Mouse (Mus musculus): ENCODE data around the gene Lhpp. TPM values are rescaled to one million over a fixed set of nuclear protein-coding genes. Genes with fewer than 3 reads are reported as not detected.
"Not testable (repeated sequence)": the region's sequence is repeated elsewhere in the genome, so short reads cannot be mapped to it uniquely, and the experiment has no call there.

Gene Lhpp
- polyA plus RNA-seq, 1 experiment from 2014 or later, result 47.8 TPM

DNA sequence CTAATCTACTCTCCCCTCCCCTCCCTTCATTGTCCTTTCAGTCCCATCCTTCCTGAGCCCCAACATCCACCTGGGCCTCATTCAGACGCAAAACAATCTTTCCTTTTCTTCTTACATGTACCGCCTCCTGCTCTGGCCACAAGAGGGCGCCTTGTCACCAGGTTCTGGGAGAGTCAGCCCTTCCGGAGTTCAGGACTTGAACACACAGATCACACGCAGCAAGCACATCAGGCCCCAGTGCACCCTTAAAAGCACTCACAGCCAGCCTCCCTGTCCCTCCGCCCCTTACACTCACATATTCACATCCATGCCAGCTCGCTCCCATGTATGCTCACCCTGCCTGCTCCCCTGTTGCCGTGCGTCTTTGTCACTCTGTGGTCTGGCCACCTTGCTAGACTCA is 45.6 kb downstream of the Lhpp start:
- WGBS, result 21% methylated on average over 9 of the region's 9 CpGs
- peak overlapping the region; percentile 72 for H3K27ac ChIP-seq (ENCODE audit: low read length)

DNA sequence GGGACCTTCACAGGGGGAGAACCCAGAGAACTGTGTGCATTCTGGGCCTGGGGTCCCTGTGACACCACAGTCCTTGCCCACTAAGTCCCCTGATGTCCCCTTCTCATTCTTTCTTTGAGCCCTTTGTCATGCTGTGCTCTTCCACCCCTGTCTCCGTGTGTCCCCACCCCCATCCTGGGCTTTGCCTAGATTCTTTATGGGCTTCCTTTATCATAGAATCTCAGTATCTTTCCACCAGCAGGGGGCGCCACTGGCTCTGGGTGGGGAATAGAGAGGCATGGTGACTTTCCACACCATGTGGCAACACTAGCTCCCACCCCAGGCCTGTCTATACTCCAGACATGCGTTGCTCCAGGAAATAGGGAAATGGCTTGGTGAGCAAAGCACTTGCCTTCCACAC is 46.1 kb downstream of the Lhpp start:
- Histone ChIP-seq H3K4me2 (ENCODE audit: low read depth, low read length) (0 out of 2 replicates have a peak overlapping the region, but pooled peaks have one; percentile 16), H3K27me3 (replicated peaks; ENCODE audit: control insufficient read depth, insufficient read depth, low read length) (no peaks in the 10 kb centered on the region), H3K4me3 (ENCODE audit: low read length) (no peak overlapping the region), H3K4me1 (ENCODE audit: control insufficient read depth, insufficient read depth, low read length) (peaks cover 42% of the 10 kb centered on the region), H3K36me3 (ENCODE audit: control insufficient read depth, insufficient read depth, low read length) (no peaks in the 10 kb centered on the region), H3K9me3 (ENCODE audit: control insufficient read depth, low read length) (no peaks in the 10 kb centered on the region), H3K27ac (ENCODE audit: low read length) (peak overlapping the region; percentile 72), H3K9ac (ENCODE audit: low read depth, low read length) (peak overlapping the region; percentile 47; the same call in 1 of the 2 replicates)
- peak; percentile 74 for ATAC-seq
- 6% methylated on average over 3 of the region's 3 CpGs for WGBS

More for the DNA sequence above, 45.6 kb downstream of the Lhpp start:
- H3K4me3 ChIP-seq (ENCODE audit: low read length), result no peak overlapping the region
- H3K9me3 ChIP-seq (ENCODE audit: control insufficient read depth, low read length), result no peaks in the 10 kb centered on the region
- no peaks in the 10 kb centered on the region for H3K27me3 ChIP-seq (replicated peaks; ENCODE audit: control insufficient read depth, insufficient read depth, low read length)
- peak overlapping the region; percentile 47; the same call in 1 of the 2 replicates for H3K9ac ChIP-seq (ENCODE audit: low read depth, low read length)
- peaks cover 39% of the 10 kb centered on the region for H3K4me1 ChIP-seq (ENCODE audit: control insufficient read depth, insufficient read depth, low read length)
- 0 out of 2 replicates have a peak overlapping the region, but pooled peaks have one; percentile 16 for H3K4me2 ChIP-seq (ENCODE audit: low read depth, low read length)
- ATAC-seq, result peak; percentile 72
- no peaks in the 10 kb centered on the region for H3K36me3 ChIP-seq (ENCODE audit: control insufficient read depth, insufficient read depth, low read length)

DNA sequence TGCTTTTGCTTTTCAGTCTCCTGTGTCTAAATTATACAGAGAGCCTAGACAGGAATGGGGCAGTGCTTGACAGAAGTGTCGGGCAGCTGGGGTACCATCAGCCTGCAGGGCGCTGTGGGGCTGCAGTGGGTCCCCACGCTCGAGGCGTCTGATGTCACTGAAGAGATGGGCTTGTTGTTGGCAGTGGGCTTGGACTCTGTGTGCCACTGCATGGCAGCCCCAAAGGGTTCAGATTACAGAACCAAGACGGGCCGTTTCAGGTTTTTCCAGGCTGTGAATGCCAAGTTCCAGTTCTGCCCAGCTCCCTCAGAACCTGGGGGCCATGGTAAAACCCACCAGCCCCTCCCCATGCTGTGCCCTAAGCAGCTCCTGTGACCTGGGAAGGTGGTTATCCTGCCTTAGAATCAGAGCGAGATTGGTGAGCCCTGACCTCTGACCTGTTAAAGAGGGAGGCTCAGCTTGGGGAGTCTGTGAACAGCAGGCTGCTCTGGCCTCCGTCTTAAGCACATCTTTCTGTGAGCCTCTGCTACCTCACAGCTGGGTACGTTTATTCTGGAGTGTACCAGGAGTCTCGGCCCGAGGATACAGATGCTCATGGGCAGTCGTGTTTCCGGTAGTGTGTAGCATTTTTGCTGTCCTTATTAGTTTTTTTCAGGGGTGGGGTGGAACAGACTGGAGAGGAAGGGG is 47.1 kb downstream of the Lhpp start:
- 49% methylated on average over 14 of the region's 14 CpGs for WGBS
- no peak for ATAC-seq
- no peak overlapping the region for H3K4me3 ChIP-seq (ENCODE audit: low read length)
- 0 out of 2 replicates have a peak overlapping the region, but pooled peaks have one; percentile 9 for H3K4me2 ChIP-seq (ENCODE audit: low read depth, low read length)
- H3K27ac ChIP-seq (ENCODE audit: low read length), result peak overlapping the region; percentile 83
- H3K9ac ChIP-seq (ENCODE audit: low read depth, low read length), result peak overlapping the region; percentile 54; the same call in 1 of the 2 replicates
- peaks cover 43% of the 10 kb centered on the region for H3K4me1 ChIP-seq (ENCODE audit: control insufficient read depth, insufficient read depth, low read length)
- H3K36me3 ChIP-seq (ENCODE audit: control insufficient read depth, insufficient read depth, low read length), result no peaks in the 10 kb centered on the region
- no peaks in the 10 kb centered on the region for H3K27me3 ChIP-seq (replicated peaks; ENCODE audit: control insufficient read depth, insufficient read depth, low read length)
- no peaks in the 10 kb centered on the region for H3K9me3 ChIP-seq (ENCODE audit: control insufficient read depth, low read length)

DNA sequence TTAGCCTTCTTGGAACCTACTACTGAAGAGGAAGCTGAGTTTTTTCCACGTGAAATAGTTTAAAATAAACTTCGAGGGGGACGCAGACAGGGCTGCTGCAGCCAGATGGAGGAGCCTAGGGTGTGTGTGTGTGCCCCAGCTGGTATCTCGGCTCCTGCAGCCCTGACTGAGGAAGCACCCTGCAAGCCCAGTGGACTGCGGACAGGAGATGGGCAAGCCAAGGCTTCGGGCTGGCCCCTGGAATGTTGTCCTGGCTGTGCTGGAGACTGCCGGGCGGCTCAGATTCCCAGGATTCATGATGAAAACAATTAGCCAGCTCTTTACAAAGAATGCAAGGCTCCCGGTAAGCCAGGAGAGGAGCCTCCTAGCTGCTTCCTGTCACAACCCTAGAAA is 47.6 kb downstream of the Lhpp start:
- H3K9me3 ChIP-seq (ENCODE audit: control insufficient read depth, low read length), result no peaks in the 10 kb centered on the region
- peak overlapping the region; percentile 83 for H3K27ac ChIP-seq (ENCODE audit: low read length)
- no peak for ATAC-seq
- peaks cover 43% of the 10 kb centered on the region for H3K4me1 ChIP-seq (ENCODE audit: control insufficient read depth, insufficient read depth, low read length)
- 0 out of 2 replicates have a peak overlapping the region, but pooled peaks have one; percentile 9 for H3K4me2 ChIP-seq (ENCODE audit: low read depth, low read length)
- WGBS, result 15% methylated on average over 9 of the region's 9 CpGs
- no peak overlapping the region for H3K4me3 ChIP-seq (ENCODE audit: low read length)
- no peaks in the 10 kb centered on the region for H3K36me3 ChIP-seq (ENCODE audit: control insufficient read depth, insufficient read depth, low read length)
- H3K27me3 ChIP-seq (replicated peaks; ENCODE audit: control insufficient read depth, insufficient read depth, low read length), result no peaks in the 10 kb centered on the region
- peak overlapping the region; percentile 54; the same call in 1 of the 2 replicates for H3K9ac ChIP-seq (ENCODE audit: low read depth, low read length)

DNA sequence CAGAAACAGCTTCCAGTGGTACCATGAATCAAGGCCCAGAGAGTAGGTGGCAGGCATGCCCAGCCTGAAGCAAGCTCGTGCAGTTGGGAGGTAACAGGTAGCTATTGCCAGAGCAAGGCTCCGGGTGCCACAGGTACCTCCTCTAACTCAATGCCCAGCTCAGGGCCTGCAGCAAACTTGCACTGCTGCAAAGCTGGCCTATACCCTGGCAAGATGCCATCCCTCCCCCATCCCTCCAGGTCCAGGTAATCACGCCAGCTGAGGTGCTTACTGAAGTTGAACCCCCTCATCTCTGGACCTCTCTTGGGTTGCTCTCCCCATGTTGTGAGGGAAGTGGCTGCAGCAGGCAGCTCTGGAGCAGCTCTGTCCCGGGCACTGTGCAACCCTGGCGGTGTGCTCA is 48.2 kb downstream of the Lhpp start:
- peak overlapping the region; percentile 83 for H3K27ac ChIP-seq (ENCODE audit: low read length)
- peak overlapping the region; percentile 54; the same call in 1 of the 2 replicates for H3K9ac ChIP-seq (ENCODE audit: low read depth, low read length)
- H3K27me3 ChIP-seq (replicated peaks; ENCODE audit: control insufficient read depth, insufficient read depth, low read length), result no peaks in the 10 kb centered on the region
- H3K4me3 ChIP-seq (ENCODE audit: low read length), result no peak overlapping the region
- no peak for ATAC-seq
- H3K4me1 ChIP-seq (ENCODE audit: control insufficient read depth, insufficient read depth, low read length), result peaks cover 43% of the 10 kb centered on the region
- 68% methylated on average over 5 of the region's 5 CpGs for WGBS
- H3K9me3 ChIP-seq (ENCODE audit: control insufficient read depth, low read length), result no peaks in the 10 kb centered on the region
- H3K36me3 ChIP-seq (ENCODE audit: control insufficient read depth, insufficient read depth, low read length), result no peaks in the 10 kb centered on the region
- H3K4me2 ChIP-seq (ENCODE audit: low read depth, low read length), result no peak overlapping the region

DNA sequence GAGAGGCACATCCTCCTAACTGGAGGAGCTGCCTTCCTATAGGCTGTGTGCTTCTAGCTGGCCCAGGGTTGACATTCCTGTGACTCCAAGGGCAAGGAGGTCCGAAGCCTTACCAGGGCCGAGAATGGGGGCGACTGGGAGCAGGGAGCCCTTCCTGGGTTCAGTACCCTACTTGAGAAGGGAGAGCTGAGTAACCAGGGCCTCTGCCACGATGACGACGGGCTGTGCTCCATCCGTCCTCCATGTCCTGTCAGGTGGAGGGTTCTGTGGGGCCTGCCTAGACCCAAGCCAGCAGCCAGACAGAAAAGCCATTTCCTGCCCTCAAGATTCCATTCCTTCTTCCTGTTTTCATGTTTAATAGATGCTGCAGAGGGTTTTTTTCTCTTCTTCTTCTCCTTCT is 49.2 kb downstream of the Lhpp start:
- WGBS, result 51% methylated on average over 7 of the region's 7 CpGs

DNA sequence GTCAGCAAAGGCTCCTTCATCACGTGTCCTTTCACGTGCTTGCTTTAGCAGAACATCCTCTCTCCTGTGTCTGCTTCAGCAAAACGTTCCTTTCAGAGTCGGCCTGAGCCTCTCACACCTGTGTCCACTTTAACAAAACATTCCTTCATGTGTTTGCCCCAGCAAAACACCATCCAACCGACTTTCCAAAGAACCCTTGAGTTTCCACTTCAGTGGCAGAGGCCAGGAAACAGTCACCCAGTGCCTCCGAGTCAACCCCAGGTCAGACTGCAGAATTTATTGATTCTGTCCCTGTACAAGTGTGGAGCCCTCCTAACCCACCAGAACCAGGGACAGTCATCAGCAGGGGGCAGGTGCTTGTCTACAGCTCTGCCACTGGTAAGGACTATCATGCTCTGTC is 52.4 kb downstream of the Lhpp start:
- H3K4me3 ChIP-seq (ENCODE audit: low read length); H3K9me3 ChIP-seq (ENCODE audit: control insufficient read depth, low read length); H3K27ac ChIP-seq (ENCODE audit: low read length); H3K27me3 ChIP-seq (replicated peaks; ENCODE audit: control insufficient read depth, insufficient read depth, low read length); ATAC-seq; H3K4me2 ChIP-seq (ENCODE audit: low read depth, low read length); H3K36me3 ChIP-seq (ENCODE audit: control insufficient read depth, insufficient read depth, low read length); H3K9ac ChIP-seq (ENCODE audit: low read depth, low read length): not testable (repeated sequence)
- WGBS, result 56% methylated on average over 6 of the region's 6 CpGs
- H3K4me1 ChIP-seq (ENCODE audit: control insufficient read depth, insufficient read depth, low read length), result peaks cover 26% of the 10 kb centered on the region

More for the DNA sequence above, 49.2 kb downstream of the Lhpp start:
- no peak for ATAC-seq
- Histone ChIP-seq H3K4me3 (ENCODE audit: low read length) (no peak overlapping the region), H3K9me3 (ENCODE audit: control insufficient read depth, low read length) (no peaks in the 10 kb centered on the region), H3K27me3 (replicated peaks; ENCODE audit: control insufficient read depth, insufficient read depth, low read length) (no peaks in the 10 kb centered on the region), H3K4me2 (ENCODE audit: low read depth, low read length) (no peak overlapping the region), H3K36me3 (ENCODE audit: control insufficient read depth, insufficient read depth, low read length) (no peaks in the 10 kb centered on the region), H3K4me1 (ENCODE audit: control insufficient read depth, insufficient read depth, low read length) (peaks cover 43% of the 10 kb centered on the region), H3K9ac (ENCODE audit: low read depth, low read length) (peak overlapping the region; percentile 40; the same call in 1 of the 2 replicates), H3K27ac (ENCODE audit: low read length) (peak overlapping the region; percentile 83)

DNA sequence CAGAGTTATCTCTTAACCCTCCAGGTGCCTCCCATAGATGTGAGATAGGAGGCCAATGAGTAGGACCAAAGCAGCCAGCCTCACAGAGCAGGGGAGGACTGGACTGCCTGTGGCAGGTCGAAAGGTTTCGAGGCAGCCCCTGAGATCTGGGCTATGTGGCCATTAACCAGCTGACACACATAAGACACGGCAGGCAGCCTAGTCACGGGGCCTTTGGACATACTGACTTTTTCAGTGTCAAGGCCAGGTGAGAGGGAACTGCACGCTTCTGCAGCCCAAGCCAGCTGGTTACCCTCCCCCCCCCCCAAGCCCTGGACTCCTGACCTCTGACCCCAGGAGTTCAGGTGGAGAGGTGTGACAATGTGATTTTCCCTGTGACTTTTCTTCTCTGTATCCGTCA is 54.4 kb downstream of the Lhpp start:
- Histone ChIP-seq H3K36me3 (ENCODE audit: control insufficient read depth, insufficient read depth, low read length) (no peaks in the 10 kb centered on the region), H3K27ac (ENCODE audit: low read length) (no peak overlapping the region), H3K9me3 (ENCODE audit: control insufficient read depth, low read length) (no peaks in the 10 kb centered on the region), H3K4me2 (ENCODE audit: low read depth, low read length) (no peak overlapping the region), H3K4me3 (ENCODE audit: low read length) (no peak overlapping the region), H3K4me1 (ENCODE audit: control insufficient read depth, insufficient read depth, low read length) (peaks cover 11% of the 10 kb centered on the region), H3K9ac (ENCODE audit: low read depth, low read length) (no peak overlapping the region), H3K27me3 (replicated peaks; ENCODE audit: control insufficient read depth, insufficient read depth, low read length) (no peaks in the 10 kb centered on the region)
- 75% methylated on average over 6 of the region's 6 CpGs for whole genome bisulfite sequencing
- peak; percentile 17 for ATAC-seq

DNA sequence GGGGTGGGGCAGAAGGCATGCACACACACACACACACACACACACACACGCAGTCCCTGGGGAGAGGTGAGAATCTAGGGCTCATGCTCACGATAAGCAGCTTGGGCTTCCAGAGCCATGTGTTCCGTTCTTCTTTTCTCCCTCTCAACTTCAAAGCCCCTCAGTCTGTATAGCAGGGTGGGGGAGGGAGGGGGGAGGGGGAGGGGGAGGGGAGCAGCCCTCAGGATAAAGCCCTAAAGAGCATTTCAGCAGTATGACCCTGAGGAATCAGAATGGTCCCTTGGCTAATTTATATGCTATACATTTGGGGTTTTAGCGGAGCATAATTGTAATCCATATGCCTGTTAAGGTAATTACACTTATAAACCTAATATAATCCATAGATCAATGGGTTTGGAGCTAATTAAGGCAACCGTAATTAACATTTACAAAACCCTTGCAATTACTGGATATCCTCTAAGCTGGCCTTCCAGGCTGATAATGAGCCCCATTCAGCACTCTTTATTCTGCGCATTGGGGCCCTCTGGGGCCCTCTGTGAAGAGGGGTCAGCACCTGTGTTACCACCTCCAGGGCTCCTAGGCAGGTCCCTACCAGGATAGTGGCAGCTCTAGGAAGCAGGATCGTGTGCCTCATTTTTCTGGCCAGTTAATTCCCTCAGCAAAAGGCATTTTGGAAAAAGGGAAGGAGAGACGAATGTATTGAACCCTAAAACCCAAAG is 55.4 kb downstream of the Lhpp start:
- ATAC-seq, result no peak
- Histone ChIP-seq H3K4me1 (ENCODE audit: control insufficient read depth, insufficient read depth, low read length) (peaks cover 7% of the 10 kb centered on the region; the same call in 1 of the 2 replicates), H3K9me3 (ENCODE audit: control insufficient read depth, low read length) (no peaks in the 10 kb centered on the region), H3K27me3 (replicated peaks; ENCODE audit: control insufficient read depth, insufficient read depth, low read length) (no peaks in the 10 kb centered on the region), H3K4me3 (ENCODE audit: low read length) (no peak overlapping the region), H3K4me2 (ENCODE audit: low read depth, low read length) (no peak overlapping the region), H3K9ac (ENCODE audit: low read depth, low read length) (no peak overlapping the region), H3K27ac (ENCODE audit: low read length) (no peak overlapping the region), H3K36me3 (ENCODE audit: control insufficient read depth, insufficient read depth, low read length) (no peaks in the 10 kb centered on the region)
- 68% methylated on average over 8 of the region's 8 CpGs for WGBS
